Comparison of ENCODE assay signal across 8 mouse cellular contexts in the genomic region with DNA sequence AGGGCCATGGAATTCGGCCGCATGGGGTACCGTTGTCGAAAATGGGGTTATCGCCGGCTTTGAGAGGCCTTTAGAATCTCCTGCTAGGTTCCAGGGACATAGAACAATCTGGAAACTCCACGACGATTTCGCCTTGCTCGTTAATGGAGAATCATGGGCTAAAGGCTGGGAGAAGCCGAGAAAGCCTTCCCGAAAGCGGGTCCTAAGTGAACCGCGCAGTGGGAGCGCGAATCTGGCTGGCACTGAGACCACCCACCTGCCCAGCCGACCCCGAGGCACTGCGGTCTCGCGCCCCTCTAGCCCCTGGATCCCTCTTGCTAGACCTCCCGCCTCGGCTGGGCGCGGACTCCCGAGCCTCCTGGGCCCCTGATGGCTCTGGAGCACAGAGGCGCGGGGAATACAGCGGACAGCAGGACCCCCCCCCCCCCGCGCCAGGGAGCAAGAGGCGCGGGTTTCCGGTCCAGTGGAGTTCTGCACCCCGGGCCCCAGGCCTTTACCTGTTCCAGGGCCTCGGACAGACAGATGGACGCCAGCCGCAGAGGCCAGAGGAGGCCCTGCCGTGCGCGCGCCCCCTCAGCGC. TPM values are rescaled to one million over a fixed set of nuclear protein-coding genes. Genes with fewer than 3 reads are reported as not detected.
DNase-seq lines count a peak whose midpoint lies in the region; ATAC-seq and TF ChIP-seq lines count a peak whose summit lies in the region.
"Had no signal": no experiment of that assay in that cellular context is flagged by ENCODE, and none has a peak within 500 bp of the region (broad histone marks: within the 10 kb centered on the region; RNA-seq: fewer than 3 reads in every experiment).

No protein-coding gene starts in this region.

- TF ChIP-seq EP300 in liver, embryonic 14.5 days (IDR thresholded peaks at IDR 0.05; ENCODE audit: low read depth), result no peak

- peaks cover 55% of the 10 kb centered on the region for H3K4me1 ChIP-seq in testis, adult 2 months (ENCODE audit: control insufficient read depth, insufficient read depth, low read length)
- H3K4me1 ChIP-seq in forebrain, postnatal 0 days (ENCODE audit: insufficient read depth), result 0 out of 2 replicates have a peak, but pooled peaks cover 10% of the 10 kb centered on the region
- 0 out of 4 replicates have a peak, but pooled peaks cover 0 to 3% of the 10 kb centered on the region in 2 experiments for H3K4me1 ChIP-seq in liver, embryonic 14.5 days (replicated peaks; ENCODE audit: control insufficient read depth in 2 of 2, insufficient read depth in 2 of 2, low read length in 1 of 2)
- H3K4me1 ChIP-seq in thymus, adult 2 months (replicated peaks; ENCODE audit: control insufficient read depth, insufficient read depth, low read length), result peaks cover 4% of the 10 kb centered on the region; the same call in 1 of the 2 replicates

- no peak overlapping the region for H3K9ac ChIP-seq in forebrain, postnatal 0 days
- no peak overlapping the region for H3K9ac ChIP-seq in liver, embryonic 14.5 days (replicated peaks)

- no peak for DNase-seq in testis, postnatal 14 days (ENCODE audit: low spot score)
- peak; percentile 46 for DNase-seq in forebrain, postnatal 0 days
- DNase-seq in liver, embryonic 14.5 days (ENCODE audit: low read depth in 3 of 3, low spot score in 3 of 3), result no peak
- no peak for DNase-seq in thymus, adult 2 months
- no peak for DNase-seq in T-cell, adult 2 months (ENCODE audit: low spot score)
- DNase-seq: cerebellum, adult 9-10 months had no signal

- ATAC-seq in forebrain, postnatal 0 days, result no peak
- no peak for ATAC-seq in liver, embryonic 14.5 days (ENCODE audit: insufficient read depth)
- ATAC-seq in megakaryocyte progenitor cell, adult 5-6 weeks (replicated peaks; ENCODE audit: poor library complexity), result no peak

- TF ChIP-seq POLR2A in testis, adult 2 months (IDR thresholded peaks at IDR 0.05; ENCODE audit: control insufficient read depth, low read depth, low read length), result no peak
- no peak for TF ChIP-seq POLR2A in thymus, adult 2 months (IDR thresholded peaks at IDR 0.05; ENCODE audit: control insufficient read depth, extremely low read depth, insufficient read depth, low read length, poor library complexity)

- H3K9me3 ChIP-seq in forebrain, postnatal 0 days (ENCODE audit: low read length), result no peaks in the 10 kb centered on the region
- H3K9me3 ChIP-seq in liver, embryonic 14.5 days (ENCODE audit: control insufficient read depth, low read length), result no peaks in the 10 kb centered on the region

- peak overlapping the region; percentile 24 for H3K4me2 ChIP-seq in forebrain, postnatal 0 days (ENCODE audit: low read depth)
- peak overlapping the region; percentile 62 for H3K4me2 ChIP-seq in liver, embryonic 14.5 days (ENCODE audit: low read depth)

- TF ChIP-seq CTCF in testis, adult 2 months (IDR thresholded peaks at IDR 0.05; ENCODE audit: control insufficient read depth, insufficient read depth, insufficient replicate concordance, low read depth, low read length), result no peak
- no peak for TF ChIP-seq CTCF in forebrain, postnatal 0 days (IDR thresholded peaks at IDR 0.05; ENCODE audit: low read depth)
- no peak for TF ChIP-seq CTCF in liver, embryonic 14.5 days (IDR thresholded peaks at IDR 0.05; ENCODE audit: low read depth)
- TF ChIP-seq CTCF in thymus, adult 2 months (IDR thresholded peaks at IDR 0.05; ENCODE audit: borderline replicate concordance, control insufficient read depth, extremely low read depth, insufficient read depth, low read length, poor library complexity), result no peak

- no peaks in the 10 kb centered on the region for H3K36me3 ChIP-seq in testis, adult 2 months (ENCODE audit: control insufficient read depth, insufficient read depth, low read length)
- H3K36me3 ChIP-seq in forebrain, postnatal 0 days (ENCODE audit: insufficient read depth), result no peaks in the 10 kb centered on the region
- H3K36me3 ChIP-seq in liver, embryonic 14.5 days (replicated peaks; ENCODE audit: control insufficient read depth, insufficient read depth, low read depth), result no peaks in the 10 kb centered on the region
- no peaks in the 10 kb centered on the region for H3K36me3 ChIP-seq in thymus, adult 2 months (ENCODE audit: control insufficient read depth, insufficient read depth, low read length)

- H3K4me3 ChIP-seq in testis, adult 2 months (ENCODE audit: control insufficient read depth, low read depth, low read length), result peak overlapping the region; percentile 66
- peak overlapping the region; percentile 17; the same call in 1 of the 2 replicates for H3K4me3 ChIP-seq in forebrain, postnatal 0 days (ENCODE audit: low read depth, low read length)
- H3K4me3 ChIP-seq in liver, embryonic 14.5 days (ENCODE audit: insufficient read depth in 1 of 2, low read depth in 2 of 2, low read length in 2 of 2), result peak overlapping the region; percentile 27 to 45
- no peak overlapping the region for H3K4me3 ChIP-seq in thymus, adult 2 months (ENCODE audit: control insufficient read depth, insufficient read depth, low read length)

- WGBS in forebrain, postnatal 0 days, result 1% methylated on average over 39 of the region's 44 CpGs
- WGBS in liver, embryonic 14.5 days (ENCODE audit: insufficient replicate concordance), result under 1% methylated on average over 43 of the region's 44 CpGs
- 5% methylated on average over 44 of the region's 44 CpGs for WGBS in thymus, adult 2 months

- no peak overlapping the region for H3K27ac ChIP-seq in testis, adult 2 months (ENCODE audit: control insufficient read depth, insufficient read depth, low read depth, low read length)
- no peak overlapping the region for H3K27ac ChIP-seq in forebrain, postnatal 0 days (ENCODE audit: low read depth, low read length)
- no peak overlapping the region for H3K27ac ChIP-seq in liver, embryonic 14.5 days
- H3K27ac ChIP-seq in thymus, adult 2 months (ENCODE audit: control insufficient read depth, insufficient read depth, low read length), result no peak overlapping the region

- H3K27me3 ChIP-seq in testis, adult 2 months (ENCODE audit: control insufficient read depth, insufficient read depth, low read length), result peaks cover 4% of the 10 kb centered on the region
- peaks cover 84% of the 10 kb centered on the region for H3K27me3 ChIP-seq in forebrain, postnatal 0 days (ENCODE audit: insufficient read depth, low read length)
- H3K27me3 ChIP-seq in liver, embryonic 14.5 days (ENCODE audit: control insufficient read depth, insufficient read depth, low read length), result peaks cover 100% of the 10 kb centered on the region
- peaks cover 28% of the 10 kb centered on the region for H3K27me3 ChIP-seq in thymus, adult 2 months (ENCODE audit: control insufficient read depth, insufficient read depth, low read length)

RNA-seq across cellular contexts. Expression of gene Gata2, which starts 3.1 kb away (rescaled TPM):
- 44.7 and 54.1 TPM in 2 replicates for polyA plus RNA-seq in testis, adult 2 months (2012; rRNA removed)
- 1.2 and 2.3 TPM in 2 replicates for total RNA-seq in forebrain, postnatal 0 days (2014; rRNA removed)
- polyA plus RNA-seq in forebrain, postnatal 0 days (2015; fragmentation: Nextera tagmentation; extraction: Ambion mirVana), result 4.6 and 5.6 TPM in 2 replicates
- 2.4 and 2.8 TPM in 2 replicates for polyA plus RNA-seq in liver, embryonic 14.5 days (2012; rRNA removed)
- polyA plus RNA-seq in liver, embryonic 14.5 days (2014; fragmentation: Nextera tagmentation; extraction: Ambion mirVana), result 3.1 and 3.9 TPM in 2 replicates
- polyA plus RNA-seq in thymus, adult 2 months (2012; rRNA removed), result 2.1 and 3.0 TPM in 2 replicates
- total RNA-seq in megakaryocyte progenitor cell, adult 5-6 weeks (2015), result 11.2 and 19.8 TPM in 2 replicates
- 6.0 and 10.1 TPM in 2 replicates for total RNA-seq in megakaryocyte progenitor cell, adult 5-6 weeks (2017)

RNA-seq across cellular contexts. Expression of gene Dnajb8, which starts 25.2 kb away (rescaled TPM):
- polyA plus RNA-seq in testis, adult 2 months (2012; rRNA removed), result 720 and 738 TPM in 2 replicates
- not detected in 2 replicates for total RNA-seq in forebrain, postnatal 0 days (2014; rRNA removed)
- polyA plus RNA-seq in forebrain, postnatal 0 days (2015; fragmentation: Nextera tagmentation; extraction: Ambion mirVana), result not detected in 2 replicates
- polyA plus RNA-seq in liver, embryonic 14.5 days (2012; rRNA removed), result not detected in 2 replicates
- not detected in 2 replicates for polyA plus RNA-seq in liver, embryonic 14.5 days (2014; fragmentation: Nextera tagmentation; extraction: Ambion mirVana)
- polyA plus RNA-seq in thymus, adult 2 months (2012; rRNA removed), result not detected in 2 replicates
- total RNA-seq in megakaryocyte progenitor cell, adult 5-6 weeks (2015), result not detected in 2 replicates
- not detected in 2 replicates for total RNA-seq in megakaryocyte progenitor cell, adult 5-6 weeks (2017)

Comparison
In these comparisons a context has a peak if more than half of its experiments do, and no peak if none do; other contexts are left out.
1. RNA of gene Dnajb8, which starts 25.2 kb away (polyA plus RNA-seq): 720 to 738 TPM in testis, adult 2 months; not detected in thymus, adult 2 months, not detected in forebrain, postnatal 0 days and not detected in liver, embryonic 14.5 days; every median in the first group is over 100 times any median in the second.